Mouse (Mus musculus): ENCODE results near the gene Sorbs2.

Sorbs2 gene

DNA sequence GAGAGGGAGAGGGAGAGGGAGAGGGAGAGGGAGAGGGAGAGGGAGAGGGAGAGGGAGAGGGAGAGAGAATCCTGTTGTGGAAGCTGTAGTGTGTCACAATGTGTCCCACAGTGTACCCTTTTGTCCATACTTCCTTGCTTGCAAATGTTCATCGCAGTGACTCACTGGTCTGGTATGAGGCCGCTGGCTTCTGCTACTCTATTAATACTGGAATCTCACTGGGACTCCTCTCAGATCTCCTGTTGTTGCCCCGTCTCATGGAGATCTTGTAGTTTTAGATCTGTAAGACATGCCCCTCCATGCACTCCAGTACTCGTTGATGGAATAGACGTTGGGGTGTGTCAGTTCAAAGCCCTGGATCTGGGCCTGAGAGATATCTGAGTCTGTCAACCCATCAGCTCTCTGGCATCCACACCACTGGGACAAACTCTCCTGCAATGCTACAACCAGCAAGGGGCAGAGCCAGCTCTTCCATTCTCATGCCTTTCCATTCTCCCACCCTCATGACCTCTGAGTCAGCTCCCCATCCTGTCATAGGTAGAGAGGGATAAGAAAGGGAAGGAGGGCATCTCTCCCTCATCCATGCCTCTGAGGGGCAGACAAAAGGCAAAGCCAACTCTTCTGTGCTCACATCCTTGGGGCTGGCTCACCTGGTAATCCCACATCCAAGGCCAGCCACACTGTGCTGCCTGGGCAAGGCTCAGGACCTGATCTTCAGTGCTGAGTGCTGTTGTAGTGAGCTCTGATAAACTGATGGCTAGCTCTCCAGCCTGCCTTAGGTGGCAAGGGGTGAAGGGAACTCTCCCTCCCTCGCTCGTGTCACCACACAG lies 72.3 kb downstream of the Sorbs2 start:
- DNase-seq, result no peak

- no peak for DNase-seq
Measured at GRCm38 (mm10) chr8:45580544-45580866, 72.9 kb downstream of the Sorbs2 start.

- no peak for DNase-seq
Measured at GRCm38 (mm10) chr8:45583856-45584255, 76.3 kb downstream of the Sorbs2 start.

GRCm38 (mm10) chr8:45584390-45585052 lies 76.9 kb downstream of the Sorbs2 start:
- DNase-seq, result no peak

DNA sequence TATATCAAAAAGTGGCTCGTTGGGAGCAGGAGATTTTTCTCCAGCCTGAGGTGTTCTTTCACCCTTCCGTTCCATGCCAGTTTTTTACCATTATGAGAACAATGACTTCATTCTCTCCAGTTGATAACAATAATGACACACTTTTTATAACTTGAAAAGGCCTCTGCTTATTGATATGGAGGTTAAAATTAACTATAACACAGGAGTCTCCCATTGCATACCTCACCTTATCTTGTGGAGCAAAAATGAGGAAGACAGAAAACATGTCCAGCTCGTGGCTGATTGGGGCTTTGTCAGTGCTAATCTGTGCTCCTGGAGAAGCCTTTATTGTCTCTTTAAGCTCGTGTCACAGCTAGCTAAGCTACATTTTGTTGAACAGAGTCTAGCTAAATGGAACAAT lies 77.6 kb downstream of the Sorbs2 start:
- no peak for DNase-seq

- DNase-seq, result no peak
Measured at GRCm38 (mm10) chr8:45587011-45587410, 79.4 kb downstream of the Sorbs2 start.

GRCm38 (mm10) chr8:45591888-45592287 lies 84.3 kb downstream of the Sorbs2 start:
- no peak for DNase-seq

- no peak for DNase-seq
Measured at GRCm38 (mm10) chr8:45593711-45594110, 86.1 kb downstream of the Sorbs2 start.

- DNase-seq, result no peak
Measured at GRCm38 (mm10) chr8:45595983-45596382, 88.4 kb downstream of the Sorbs2 start.

DNA sequence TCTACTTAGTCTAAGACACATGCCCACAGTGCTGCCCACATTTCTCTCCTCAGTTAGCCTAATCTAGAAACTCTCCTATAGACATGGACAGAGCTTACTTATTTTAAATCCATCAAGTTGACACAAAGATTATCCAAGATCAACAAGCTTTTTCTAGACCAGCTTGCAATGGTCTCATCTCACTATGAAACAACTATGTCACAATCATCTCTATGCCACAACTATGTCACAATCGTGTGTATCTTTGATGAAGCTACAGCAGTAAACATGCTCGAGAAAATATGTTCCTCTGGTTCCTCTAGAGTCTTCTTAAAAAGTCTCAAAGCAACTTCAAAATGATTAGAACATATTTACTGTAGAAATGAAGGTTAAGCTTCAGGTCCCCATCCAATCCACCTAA lies 89.0 kb downstream of the Sorbs2 start:
- no peak for DNase-seq

- DNase-seq, result no peak
Measured at GRCm38 (mm10) chr8:45597631-45598420, 90.2 kb downstream of the Sorbs2 start.

- DNase-seq, result no peak
Measured at GRCm38 (mm10) chr8:45598883-45599282, 91.3 kb downstream of the Sorbs2 start.

DNA sequence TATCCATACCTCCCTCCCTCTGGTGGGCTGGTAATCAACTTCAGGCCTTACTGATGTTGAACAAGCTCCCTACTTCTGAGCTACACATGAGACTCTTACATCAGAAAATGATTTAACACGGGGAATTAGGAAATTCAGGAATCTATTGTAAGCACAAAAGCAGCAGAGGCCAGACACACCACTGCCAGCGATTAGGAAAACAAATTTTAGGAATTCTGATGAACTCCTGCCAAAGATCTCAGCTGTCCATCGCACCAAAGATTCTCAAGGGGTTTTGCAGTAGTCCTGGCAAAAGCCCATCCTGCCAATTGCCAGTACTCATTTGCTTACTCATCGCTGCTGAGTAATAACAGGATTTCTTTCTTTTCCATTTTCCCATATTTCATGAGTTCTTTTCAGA lies 94.4 kb downstream of the Sorbs2 start:
- DNase-seq, result no peak

- DNase-seq, result no peak
Measured at GRCm38 (mm10) chr8:45605419-45605818, 97.8 kb downstream of the Sorbs2 start.

DNA sequence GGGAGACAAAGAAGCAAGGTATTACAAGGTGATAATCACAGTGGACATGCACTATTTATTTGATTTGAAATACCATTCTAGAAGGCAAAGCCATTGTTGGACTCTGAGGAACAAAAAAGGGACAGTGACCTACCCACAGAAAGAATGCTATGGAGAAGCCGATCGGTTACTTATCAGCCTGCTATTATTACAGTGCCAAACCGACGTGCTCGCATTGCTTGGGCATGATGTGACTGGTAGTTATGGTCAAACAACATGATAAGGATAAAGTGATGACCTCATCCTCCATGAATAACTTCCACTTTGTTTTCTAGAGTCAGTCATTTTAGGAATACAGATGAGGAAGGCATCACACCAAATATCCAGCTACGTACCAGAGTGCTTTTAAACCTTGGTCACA lies 99.4 kb downstream of the Sorbs2 start:
- DNase-seq, result no peak

DNA sequence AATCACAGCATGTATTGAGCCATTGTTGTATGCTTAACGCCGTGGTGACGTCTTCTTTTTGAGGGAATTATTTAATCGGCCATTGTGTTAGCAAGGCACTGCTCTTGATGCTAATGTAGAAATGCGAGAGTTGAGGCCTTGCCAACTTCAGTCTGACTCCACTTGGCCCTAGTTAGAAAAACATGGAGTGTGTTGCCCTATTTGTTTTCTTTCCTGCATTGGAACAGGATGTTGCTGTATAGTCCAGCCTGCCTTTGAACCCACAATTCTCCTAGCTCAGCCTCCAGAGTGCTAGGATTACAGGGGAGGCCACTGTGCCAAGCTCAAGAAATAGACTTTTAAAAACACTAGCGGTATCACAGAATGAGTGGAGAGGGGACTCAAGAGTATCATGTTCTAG lies 100.8 kb downstream of the Sorbs2 start:
- no peak for DNase-seq

GRCm38 (mm10) chr8:45610426-45611215 lies 103.0 kb downstream of the Sorbs2 start:
- DNase-seq, result no peak

DNA sequence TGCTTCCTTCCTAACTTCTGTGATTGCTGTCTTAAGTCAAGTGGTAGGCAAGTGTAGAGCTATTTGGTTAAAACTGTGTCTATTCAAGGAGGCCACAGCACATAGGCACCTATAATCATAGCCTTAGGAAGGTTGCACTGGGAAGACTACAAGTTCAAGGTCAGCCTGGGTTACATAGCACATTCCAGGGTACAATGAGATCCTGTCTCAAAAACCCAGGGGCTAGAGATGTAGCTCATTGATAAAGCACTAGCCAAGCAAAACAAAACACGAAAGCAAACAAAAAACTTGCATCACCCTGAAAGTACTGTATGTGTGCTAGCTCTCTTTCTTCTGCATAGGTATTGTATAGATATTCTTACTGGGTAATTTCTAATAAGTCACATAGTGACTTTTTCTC lies 103.7 kb downstream of the Sorbs2 start:
- no peak for DNase-seq

DNA sequence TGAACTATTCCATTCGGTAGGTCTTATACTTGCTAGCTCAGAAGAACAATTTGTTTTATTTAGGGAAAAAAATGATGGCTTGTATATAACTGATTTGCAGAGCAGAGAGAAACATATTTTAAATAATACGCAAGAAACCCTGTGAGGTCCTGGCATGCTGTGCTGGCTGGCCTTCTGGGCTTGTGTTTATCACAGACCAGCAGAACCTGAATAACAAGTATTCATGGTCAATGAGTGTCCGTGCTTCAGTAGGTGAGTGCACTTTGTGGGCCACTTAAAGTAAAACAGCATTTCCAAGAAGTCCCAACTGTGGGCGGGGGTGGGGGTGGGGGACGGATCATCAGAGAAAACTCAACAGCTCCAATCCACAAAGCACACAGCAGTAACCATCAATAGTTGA lies 107.0 kb downstream of the Sorbs2 start:
- DNase-seq, result no peak

- no peak for DNase-seq
Measured at GRCm38 (mm10) chr8:45615050-45615449, 107.5 kb downstream of the Sorbs2 start.

DNA sequence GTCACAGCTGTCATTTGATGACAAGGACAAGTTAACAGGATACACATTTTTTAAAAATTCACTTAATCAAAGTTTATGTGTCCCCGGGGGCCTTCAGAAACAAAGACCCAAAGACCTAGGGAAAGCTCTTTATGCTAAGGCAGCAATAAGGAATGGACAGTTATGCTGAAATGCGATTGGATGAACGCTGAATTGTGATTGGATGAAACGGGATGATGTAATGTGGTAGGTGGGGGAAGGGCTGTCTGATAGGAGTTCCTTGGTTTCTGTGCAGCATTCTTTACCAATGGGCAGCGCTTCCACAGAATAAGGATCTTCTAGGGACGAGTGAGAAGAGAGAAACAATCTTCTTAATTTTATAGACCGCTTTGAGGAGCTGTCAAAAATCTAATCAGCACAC lies 108.0 kb downstream of the Sorbs2 start:
- no peak for DNase-seq

DNA sequence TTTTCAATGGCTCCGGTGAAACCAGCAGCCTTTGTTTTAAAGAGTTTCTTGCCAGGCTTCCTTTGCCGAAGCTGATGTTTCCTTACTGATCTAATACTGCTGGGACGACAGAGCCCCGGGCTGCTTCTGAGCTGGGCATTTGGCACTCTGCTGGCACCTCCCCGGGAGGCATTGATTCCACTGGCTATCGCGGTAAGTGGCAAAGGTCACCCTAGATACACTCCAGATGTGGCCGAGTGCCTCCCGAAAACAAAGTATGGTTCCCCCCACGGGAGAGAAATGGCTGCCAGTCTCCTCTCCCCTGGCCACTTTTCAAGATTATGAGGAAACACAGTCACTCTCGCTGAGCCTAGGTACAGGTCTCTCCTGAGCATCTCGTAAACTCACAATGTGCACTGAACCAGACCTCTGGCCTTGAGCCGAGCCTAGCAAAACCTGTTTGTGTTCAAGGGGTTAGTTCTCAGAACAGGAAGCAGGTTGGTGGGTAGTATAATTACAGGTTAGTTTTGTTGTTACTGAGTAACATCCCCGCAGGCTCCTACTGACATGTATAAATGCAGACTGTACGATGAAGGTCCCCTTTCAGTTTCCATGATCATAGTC lies 114.1 kb downstream of the Sorbs2 start:
- no peak for DNase-seq

GRCm38 (mm10) chr8:45626406-45626805 lies 118.8 kb downstream of the Sorbs2 start:
- no peak for DNase-seq
